ENCODE assay signal across 12 mouse cellular contexts in genomic region chr11:111555615-111556014, GRCm38 (mm10).
"Had no signal": no experiment of that assay in that cellular context is flagged by ENCODE, and none has a peak within 500 bp of the region (broad histone marks: within the 10 kb centered on the region; RNA-seq: fewer than 3 reads in every experiment).

No protein-coding gene starts in this region.

- DNase-seq: kidney, postnatal 25 days; lung, postnatal 10 days; lung, postnatal 4 days; right cerebral cortex, postnatal 14 days; thymus, postnatal 36 days had no signal

- H3K27me3 ChIP-seq: liver, embryonic 15.5 days; midbrain, embryonic 12.5 days; neural tube, embryonic 12.5 days had no signal

- H3K4me1 ChIP-seq: liver, embryonic 15.5 days had no signal

- H3K4me3 ChIP-seq: left cerebral cortex, adult 2 months; limb, embryonic 10.5 days; liver, embryonic 15.5 days; midbrain, embryonic 12.5 days; neural tube, embryonic 12.5 days had no signal

- H3K9ac ChIP-seq: liver, embryonic 15.5 days; lung, embryonic 14.5 days; midbrain, embryonic 12.5 days; neural tube, embryonic 12.5 days had no signal

- H3K4me2 ChIP-seq: liver, embryonic 11.5 days; liver, embryonic 15.5 days; lung, embryonic 14.5 days; midbrain, embryonic 12.5 days; neural tube, embryonic 12.5 days had no signal

- H3K9me3 ChIP-seq: limb, embryonic 10.5 days; liver, embryonic 15.5 days; midbrain, embryonic 12.5 days; neural tube, embryonic 12.5 days had no signal

- H3K36me3 ChIP-seq: limb, embryonic 10.5 days; liver, embryonic 15.5 days; midbrain, embryonic 12.5 days; neural tube, embryonic 12.5 days had no signal

- H3K27ac ChIP-seq: left cerebral cortex, adult 2 months; limb, embryonic 10.5 days; liver, embryonic 15.5 days; midbrain, embryonic 12.5 days; neural tube, embryonic 12.5 days had no signal
